Mouse (Mus musculus) forebrain, postnatal 0 days (tissue): ENCODE measurements around the gene Igfbp6. TPM values are rescaled to one million over a fixed set of nuclear protein-coding genes. Genes with fewer than 3 reads are reported as not detected.

Source experiments
- ATAC-seq: fragments of 200-750 bp; cut with Nextera tagmentation; 2 replicates; pipeline ENCODE4 v1.8.0; 2017; ENCODE audit warnings: mild to moderate bottlenecking, moderate library complexity
- DNase-seq: peaks from one replicate; pipeline ENCODE4 v3.0.0-alpha.2; 2015
- H3K27ac ChIP-seq: fragments of 300-500 bp; sonication (generic); 2 replicates; pipeline ENCODE4 v1.5.1; 2014; ENCODE audit warnings: low read depth, mild to moderate bottlenecking, antibody characterized with exemption, low read length, moderate library complexity, mixed read lengths
- H3K27me3 ChIP-seq: fragments of 300-500 bp; sonication (generic); 2 replicates; pipeline ENCODE4 v1.6.1; 2014; ENCODE audit warnings: mild to moderate bottlenecking, low read length, mixed read lengths; ENCODE audit not compliant: insufficient read depth
- H3K36me3 ChIP-seq: fragments of 300-500 bp; sonication (generic); 2 replicates; pipeline ENCODE4 v1.6.1; 2014; ENCODE audit warnings: mild to moderate bottlenecking, moderate library complexity; ENCODE audit not compliant: insufficient read depth
- H3K4me1 ChIP-seq: fragments of 300-500 bp; sonication (generic); 2 replicates; pipeline ENCODE4 v1.6.1; 2014; ENCODE audit warnings: antibody characterized with exemption; ENCODE audit not compliant: insufficient read depth
- H3K4me2 ChIP-seq: fragments of 300-500 bp; sonication (generic); 2 replicates; pipeline ENCODE4 v1.6.1; 2014; ENCODE audit warnings: low read depth, mild to moderate bottlenecking, moderate library complexity
- H3K4me3 ChIP-seq: fragments of 300-500 bp; sonication (generic); 2 replicates; pipeline ENCODE4 v1.5.1; 2014; ENCODE audit warnings: low read depth, low read length, mixed read lengths
- H3K9ac ChIP-seq: fragments of 300-500 bp; sonication (generic); 2 replicates; pipeline ENCODE4 v1.6.1; 2014; ENCODE audit warnings: mild to moderate bottlenecking
- H3K9me3 ChIP-seq: fragments of 300-500 bp; sonication (generic); 2 replicates; pipeline ENCODE4 v1.6.1; 2016; ENCODE audit warnings: low read length
- CTCF ChIP-seq: sonication (generic); IDR thresholded peaks from 2 replicates; pipeline ENCODE4 v1.5.1; 2016; ENCODE audit warnings: antibody characterized with exemption, control low read depth, low read depth
- WGBS: fragments of 180-500 bp; shearing (Covaris S2); extraction: QIAGEN DNeasy Blood & Tissue Kit; methylation state at CpG from one replicate; pipeline ENCODE4 v1.1.7; 2014; 5-methylcytosine and 5-hydroxymethylcytosine counted together
- polyA plus RNA-seq: library from polyadenylated mRNA; unstranded; fragments of >200 nt; fragmentation: Nextera tagmentation; extraction: Ambion mirVana; gene quantifications from 2 replicates; pipeline ENCODE4 v1.2.1, GENCODE M21; 2015
- total RNA-seq: library from RNA; depleted of rRNA; stranded (reverse); fragments of >200 nt; gene quantifications from 2 replicates; pipeline ENCODE4 v1.2.3, GENCODE M21; 2014

Igfbp6 gene
- total and polyA plus RNA-seq, 2 experiments from 2014 or later = 8.1 to 11.4 TPM

DNA sequence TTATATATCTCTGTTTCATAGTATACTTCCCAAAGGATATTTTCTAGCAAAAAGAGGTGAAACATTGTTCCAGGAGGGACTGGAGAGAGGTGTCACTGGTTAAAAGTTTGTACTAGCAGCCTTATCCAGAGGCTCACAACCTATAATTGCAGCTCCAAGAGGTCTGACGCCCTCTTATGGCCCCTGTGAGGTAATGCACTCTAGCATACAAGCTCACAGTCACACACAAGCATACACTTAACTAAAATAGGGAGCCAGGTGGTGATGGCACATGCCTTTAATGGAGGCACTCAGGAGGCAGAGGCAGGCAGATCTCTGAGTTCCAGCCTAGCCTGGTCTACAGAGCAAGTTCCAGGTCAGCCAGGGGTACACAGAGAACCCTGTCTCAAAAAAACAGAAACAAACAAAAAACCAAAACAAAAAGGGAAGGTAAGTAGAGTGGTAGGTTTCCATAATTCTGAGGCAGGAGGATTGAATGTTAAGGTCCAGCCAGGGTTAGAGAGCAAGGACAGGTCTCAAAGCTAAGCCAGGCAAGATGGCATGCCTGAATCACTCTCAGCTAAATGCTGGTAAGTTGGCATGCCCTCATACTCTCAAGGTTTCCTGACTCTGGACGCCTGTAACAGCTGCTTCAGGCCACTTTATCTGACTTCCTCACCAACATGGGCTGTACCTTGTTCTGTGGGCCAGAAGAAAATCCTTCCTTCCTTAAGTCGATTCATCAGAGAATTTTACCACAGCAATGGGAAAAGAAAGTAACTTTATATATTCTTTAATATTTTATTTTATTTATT is 19.9 kb downstream of the Igfbp6 start:
- no peak overlapping the region for H3K9ac ChIP-seq
- H3K4me1 ChIP-seq = no peaks in the 10 kb centered on the region
- WGBS = 54% methylated on average over 3 of the region's 3 CpGs
- no peaks in the 10 kb centered on the region for H3K27me3 ChIP-seq
- no peaks in the 10 kb centered on the region for H3K9me3 ChIP-seq
- H3K27ac ChIP-seq = no peak overlapping the region
- no peak overlapping the region for H3K4me3 ChIP-seq
- no peak for ATAC-seq
- H3K4me2 ChIP-seq = no peak overlapping the region
- no peak for TF ChIP-seq CTCF
- no peak for DNase-seq
- H3K36me3 ChIP-seq = no peaks in the 10 kb centered on the region

GRCm38 (mm10) chr15:102165468-102166100 is 21.4 kb downstream of the Igfbp6 start:
- Histone ChIP-seq H3K4me1 (no peaks in the 10 kb centered on the region), H3K4me3 (no peak overlapping the region), H3K9ac (no peak overlapping the region), H3K27ac (no peak overlapping the region), H3K9me3 (no peaks in the 10 kb centered on the region), H3K36me3 (no peaks in the 10 kb centered on the region), H3K27me3 (no peaks in the 10 kb centered on the region), H3K4me2 (no peak overlapping the region)
- 54% methylated on average over 6 of the region's 6 CpGs for WGBS
- DNase-seq = no peak
- no peak for ATAC-seq
- no peak for TF ChIP-seq CTCF

- no peaks in the 10 kb centered on the region for H3K4me1 ChIP-seq
- no peak for TF ChIP-seq CTCF
- no peak overlapping the region for H3K4me2 ChIP-seq
- WGBS = 68% methylated on average over 6 of the region's 6 CpGs
- DNase-seq = no peak
- H3K36me3 ChIP-seq = no peaks in the 10 kb centered on the region
- no peaks in the 10 kb centered on the region for H3K9me3 ChIP-seq
- ATAC-seq = no peak
- no peak overlapping the region for H3K9ac ChIP-seq
- H3K4me3 ChIP-seq = no peak overlapping the region
- no peak overlapping the region for H3K27ac ChIP-seq
- H3K27me3 ChIP-seq = no peaks in the 10 kb centered on the region
These were observed 23.5 kb downstream of the Igfbp6 start for GRCm38 (mm10) chr15:102167620-102168021.

- Histone ChIP-seq H3K4me3 (no peak overlapping the region), H3K27ac (no peak overlapping the region), H3K4me2 (no peak overlapping the region), H3K4me1 (no peaks in the 10 kb centered on the region), H3K9me3 (no peaks in the 10 kb centered on the region), H3K9ac (no peak overlapping the region), H3K36me3 (no peaks in the 10 kb centered on the region), H3K27me3 (no peaks in the 10 kb centered on the region)
- ATAC-seq (no peak), DNase-seq (no peak)
- TF ChIP-seq CTCF = no peak
- 66% methylated on average over 2 of the region's 2 CpGs for WGBS
These were observed 24.9 kb downstream of the Igfbp6 start for GRCm38 (mm10) chr15:102169064-102169463.

GRCm38 (mm10) chr15:102173581-102173980 is 29.4 kb downstream of the Igfbp6 start:
- no peak for TF ChIP-seq CTCF
- DNase-seq = no peak
- no peak for ATAC-seq

DNA sequence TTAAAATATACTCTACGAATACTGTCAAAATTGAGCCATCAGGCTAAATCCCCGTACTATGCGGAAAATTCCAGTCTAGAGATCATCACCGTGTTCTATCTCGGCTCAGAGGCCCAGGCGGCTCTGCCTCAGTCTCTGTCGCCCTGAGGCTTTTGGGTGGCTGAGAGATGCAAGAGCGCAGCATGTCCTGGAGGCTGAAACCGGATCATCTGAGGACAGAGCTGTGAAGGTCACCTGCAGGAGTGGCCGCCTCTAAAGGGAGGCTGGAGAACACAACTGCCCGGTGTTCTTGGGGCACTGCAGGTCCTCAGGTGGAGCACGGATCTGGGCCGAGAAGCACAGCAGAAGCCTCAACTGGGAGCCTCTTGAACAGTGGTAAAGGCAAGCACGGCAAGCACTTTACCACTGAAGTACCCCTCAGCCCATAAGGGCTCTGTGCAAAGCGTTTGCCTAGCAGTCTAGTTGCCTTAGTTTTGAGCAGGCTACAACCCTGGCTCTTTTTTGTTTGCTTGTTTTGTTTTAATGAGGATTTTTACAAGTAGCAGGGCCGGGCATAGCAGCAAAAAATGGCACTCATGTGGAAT is 31.7 kb downstream of the Igfbp6 start:
- 91% methylated on average over 16 of the region's 16 CpGs for WGBS
- DNase-seq = no peak
- H3K4me1 ChIP-seq = no peaks in the 10 kb centered on the region

More at GRCm38 (mm10) chr15:102173581-102173980, 29.4 kb downstream of the Igfbp6 start:
- 0 out of 2 replicates have a peak, but pooled peaks cover 4% of the 10 kb centered on the region for H3K36me3 ChIP-seq
- no peak overlapping the region for H3K4me2 ChIP-seq
- no peak overlapping the region for H3K9ac ChIP-seq
- H3K4me3 ChIP-seq = no peak overlapping the region
- WGBS = 96% methylated on average over 3 of the region's 3 CpGs
- no peaks in the 10 kb centered on the region for H3K4me1 ChIP-seq
- H3K27ac ChIP-seq = no peak overlapping the region
- H3K27me3 ChIP-seq = no peaks in the 10 kb centered on the region
- no peaks in the 10 kb centered on the region for H3K9me3 ChIP-seq

More for the DNA sequence above, 31.7 kb downstream of the Igfbp6 start:
- Histone ChIP-seq H3K27ac (no peak overlapping the region), H3K9me3 (no peaks in the 10 kb centered on the region), H3K36me3 (0 out of 2 replicates have a peak, but pooled peaks cover 4% of the 10 kb centered on the region), H3K4me2 (no peak overlapping the region), H3K9ac (no peak overlapping the region), H3K4me3 (no peak overlapping the region), H3K27me3 (no peaks in the 10 kb centered on the region)
- ATAC-seq = no peak
- TF ChIP-seq CTCF = no peak
